Mouse (Mus musculus) lung, embryonic 16.5 days (tissue): ENCODE measurements at regions not wholly inside any gene's neighbourhood (a gene's known extent, or its start where the extent isn't known, plus 50 kb on each side); places are given as distances from the start of the nearest gene placed in this dataset.
A peak's percentile ranks its signal among the peaks of the same experiment; 100 is the strongest.

Experiments
- ATAC-seq: fragments of 200-750 bp; cut with Nextera tagmentation; 2 replicates; pipeline ENCODE4 v1.8.0; 2017; ENCODE audit warnings: low read depth, mild to moderate bottlenecking, moderate library complexity
- H3K27ac ChIP-seq: fragments of 300-500 bp; sonication (generic); 2 replicates; pipeline ENCODE4 v1.5.1; 2014; ENCODE audit warnings: mild to moderate bottlenecking, control low read depth, low read length
- H3K27me3 ChIP-seq: fragments of 300-500 bp; sonication (generic); 2 replicates; pipeline ENCODE4 v1.6.1; 2014; ENCODE audit warnings: low read depth, low read length, mixed read lengths; ENCODE audit not compliant: control insufficient read depth, insufficient read depth
- H3K36me3 ChIP-seq: fragments of 300-500 bp; sonication (generic); 2 replicates; pipeline ENCODE4 v1.6.1; 2014; ENCODE audit warnings: low read length; ENCODE audit not compliant: control insufficient read depth, insufficient read depth
- H3K4me1 ChIP-seq: fragments of 300-500 bp; sonication (generic); replicated peaks from 2 replicates; pipeline ENCODE4 v1.6.1; 2014; ENCODE audit warnings: low read length, mixed read lengths; ENCODE audit not compliant: control insufficient read depth, insufficient read depth
- H3K4me2 ChIP-seq: fragments of 300-500 bp; sonication (generic); 2 replicates; pipeline ENCODE4 v1.6.1; 2014; ENCODE audit warnings: low read depth, low read length, control low read depth
- H3K4me3 ChIP-seq: fragments of 300-500 bp; sonication (generic); 2 replicates; pipeline ENCODE4 v1.5.1; 2014; ENCODE audit warnings: mild to moderate bottlenecking, low read length, control low read depth
- H3K9ac ChIP-seq: fragments of 300-500 bp; sonication (generic); 2 replicates; pipeline ENCODE4 v1.6.1; 2014; ENCODE audit warnings: low read length, control low read depth
- H3K9me3 ChIP-seq: fragments of 300-500 bp; sonication (generic); 2 replicates; pipeline ENCODE4 v1.6.1; 2016; ENCODE audit warnings: low read length; ENCODE audit not compliant: control insufficient read depth
- WGBS: fragments of 180-500 bp; shearing (Covaris S2); extraction: QIAGEN DNeasy Blood & Tissue Kit; methylation state at CpG from one replicate; pipeline ENCODE4 v1.1.7; 2014; 5-methylcytosine and 5-hydroxymethylcytosine counted together

DNA sequence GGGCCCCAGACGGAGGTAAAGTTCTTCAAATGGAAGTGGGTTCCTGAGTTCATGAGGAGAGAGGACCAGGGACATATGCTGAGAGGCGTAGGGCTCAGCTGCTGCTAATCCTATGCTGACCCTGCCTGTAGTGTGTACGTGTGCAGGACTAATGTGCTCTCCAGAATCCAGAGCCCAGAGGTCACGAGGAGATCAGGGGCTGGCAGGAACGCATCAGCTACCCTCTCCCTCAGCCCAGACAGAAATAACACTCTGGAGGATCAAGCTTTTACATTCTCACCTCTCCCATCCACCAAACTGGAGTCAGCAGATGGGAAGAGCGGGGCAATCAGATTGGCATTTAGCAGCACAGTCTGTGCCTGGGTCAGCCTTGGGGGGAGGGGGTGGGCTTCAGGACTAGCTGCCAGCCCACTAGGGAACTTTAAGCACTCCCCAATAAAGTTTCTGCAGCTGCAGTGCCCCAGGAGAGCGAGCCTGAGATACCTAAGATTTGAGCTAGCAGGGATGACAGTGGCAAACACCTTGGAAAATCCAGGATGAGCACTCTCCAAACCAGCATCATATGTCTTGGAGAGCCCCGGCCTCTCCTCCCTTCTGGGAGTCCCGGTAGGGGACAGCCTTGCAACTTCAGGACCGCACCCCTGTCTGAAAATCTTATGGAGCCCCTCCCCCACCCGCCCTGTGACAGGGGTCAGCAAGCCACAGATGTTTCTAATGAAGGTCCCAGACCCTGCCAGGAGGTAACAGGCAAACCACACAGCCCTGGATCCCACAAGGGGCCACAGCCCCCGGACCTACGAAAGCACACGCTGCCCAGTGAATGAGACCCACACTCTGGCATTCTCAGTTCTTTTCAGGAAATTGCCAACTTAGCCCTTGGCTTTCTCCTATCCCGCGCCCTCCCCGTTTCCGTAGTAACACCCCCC is 90.4 kb downstream of the Zfp36l1 start:
- Histone ChIP-seq H3K9me3 (peaks cover under 1% of the 10 kb centered on the region; the same call in 1 of the 2 replicates), H3K27me3 (no peaks in the 10 kb centered on the region), H3K9ac (peak overlapping the region; percentile 30), H3K36me3 (no peaks in the 10 kb centered on the region), H3K4me1 (peaks cover 31% of the 10 kb centered on the region), H3K4me3 (no peak overlapping the region), H3K27ac (no peak overlapping the region), H3K4me2 (peak overlapping the region; percentile 18)
- 30% methylated on average over 18 of the region's 18 CpGs for WGBS
- ATAC-seq, result no peak

DNA sequence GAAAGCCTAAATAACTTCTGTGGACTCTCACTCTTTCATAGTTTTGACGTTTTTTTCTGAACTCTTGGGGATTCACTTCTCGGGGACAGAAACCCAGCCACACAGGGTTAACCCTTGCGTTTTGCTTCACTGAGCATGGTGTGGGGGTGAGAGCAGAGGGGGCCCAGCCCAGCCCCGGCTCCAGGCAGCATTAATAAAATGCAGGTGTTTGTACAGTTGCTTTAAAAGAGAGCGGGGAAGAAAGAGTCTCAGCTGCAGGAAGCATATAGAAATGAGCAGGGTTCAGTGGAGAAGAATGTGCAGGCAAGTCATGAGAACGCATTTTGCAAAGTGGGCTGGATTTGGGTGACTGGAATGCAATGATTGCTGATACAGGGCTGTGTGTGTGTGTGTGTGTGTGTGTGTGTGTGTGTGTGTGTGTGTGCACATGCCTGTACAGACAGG is 91.8 kb downstream of the Zfp36l1 start:
- 21% methylated on average over 6 of the region's 6 CpGs for WGBS
- peak overlapping the region; percentile 30; the same call in 1 of the 2 replicates for H3K9ac ChIP-seq

DNA sequence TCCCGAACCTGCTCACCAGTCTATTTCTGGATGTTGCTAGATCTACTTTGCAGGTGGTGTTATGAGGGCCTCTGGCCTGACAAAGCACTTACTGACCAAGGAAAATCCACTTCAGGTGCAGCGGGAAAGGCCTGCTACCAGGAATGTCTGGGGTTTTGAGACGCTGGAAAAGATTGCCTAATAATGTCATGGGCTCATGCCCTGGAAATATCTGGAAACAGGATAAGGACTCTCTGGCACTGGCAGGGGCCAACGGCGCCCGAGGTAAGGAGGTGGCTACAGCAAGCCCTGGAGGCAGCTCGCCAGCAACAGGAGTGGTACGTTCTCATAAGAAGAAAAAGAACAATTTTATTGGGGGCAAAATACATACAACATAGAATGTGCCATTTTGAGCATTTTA is 94.7 kb downstream of the Zfp36l1 start:
- 68% methylated on average over 8 of the region's 8 CpGs for WGBS
- Histone ChIP-seq H3K9me3 (no peaks in the 10 kb centered on the region), H3K9ac (no peak overlapping the region), H3K27me3 (no peaks in the 10 kb centered on the region), H3K4me3 (no peak overlapping the region), H3K4me1 (peaks cover 54% of the 10 kb centered on the region), H3K4me2 (no peak overlapping the region), H3K36me3 (no peaks in the 10 kb centered on the region), H3K27ac (peak overlapping the region; percentile 84)
- peak; percentile 34; the same call in 1 of the 2 replicates for ATAC-seq

More for the DNA sequence above, 91.8 kb downstream of the Zfp36l1 start:
- Histone ChIP-seq H3K36me3 (no peaks in the 10 kb centered on the region), H3K4me2 (no peak overlapping the region), H3K4me1 (peaks cover 38% of the 10 kb centered on the region), H3K27ac (peak overlapping the region; percentile 5; the same call in 1 of the 2 replicates), H3K27me3 (no peaks in the 10 kb centered on the region), H3K9me3 (no peaks in the 10 kb centered on the region), H3K4me3 (no peak overlapping the region)
- no peak for ATAC-seq

DNA sequence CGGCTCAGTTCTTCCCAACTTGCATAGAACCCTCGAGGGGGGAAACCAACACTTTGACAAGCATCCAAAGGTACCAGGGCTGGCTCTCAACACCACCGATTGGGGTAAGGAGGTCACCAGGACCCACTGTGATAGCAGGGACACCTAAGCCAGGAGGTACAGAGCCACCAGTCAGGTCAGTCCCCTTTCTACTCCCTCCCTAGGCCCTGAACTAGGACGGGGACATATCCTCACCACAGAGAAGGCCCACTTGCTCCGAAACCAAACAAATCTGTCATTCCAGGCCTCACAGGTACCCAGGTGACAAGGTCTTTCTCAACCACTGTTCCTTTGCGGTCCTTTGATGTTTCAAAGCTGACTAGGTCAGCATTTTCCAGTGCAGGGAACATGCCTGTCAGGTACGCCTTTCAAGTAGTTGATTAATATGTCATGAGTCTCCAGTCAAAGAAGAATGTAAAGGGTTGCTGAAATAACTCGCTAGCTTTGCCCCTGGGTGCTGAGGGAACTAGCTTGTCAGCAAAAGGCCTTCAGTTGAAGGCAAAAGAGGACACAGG is 95.4 kb downstream of the Zfp36l1 start:
- Histone ChIP-seq H3K27me3 (no peaks in the 10 kb centered on the region), H3K27ac (peak overlapping the region; percentile 84), H3K4me3 (no peak overlapping the region), H3K4me2 (no peak overlapping the region), H3K9me3 (no peaks in the 10 kb centered on the region), H3K9ac (no peak overlapping the region), H3K4me1 (peaks cover 52% of the 10 kb centered on the region), H3K36me3 (no peaks in the 10 kb centered on the region)
- WGBS, result 53% methylated on average over 8 of the region's 8 CpGs
- ATAC-seq, result peak; percentile 18

DNA sequence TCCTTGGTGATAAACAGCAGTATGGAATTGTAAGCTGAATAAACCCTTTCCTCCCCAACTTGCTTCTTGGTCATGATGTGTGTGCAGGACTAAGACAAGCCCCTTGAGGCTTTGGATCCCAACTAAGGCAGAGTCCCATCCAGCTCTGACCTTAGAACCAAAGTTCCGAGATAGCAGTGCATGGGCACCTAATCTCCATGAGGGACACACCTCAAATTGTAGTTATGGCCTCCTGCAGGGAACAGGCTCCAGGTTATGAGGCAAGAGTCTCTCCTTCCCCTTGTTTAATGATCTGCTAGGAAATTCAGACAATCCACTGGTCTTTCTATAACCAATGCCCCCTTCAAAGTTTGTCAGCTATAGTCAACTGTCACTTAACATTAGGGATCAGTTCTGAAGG is 96.9 kb downstream of the Zfp36l1 start:
- 91% methylated on average over 1 of the region's 1 CpGs for WGBS
- no peak overlapping the region for H3K4me3 ChIP-seq

DNA sequence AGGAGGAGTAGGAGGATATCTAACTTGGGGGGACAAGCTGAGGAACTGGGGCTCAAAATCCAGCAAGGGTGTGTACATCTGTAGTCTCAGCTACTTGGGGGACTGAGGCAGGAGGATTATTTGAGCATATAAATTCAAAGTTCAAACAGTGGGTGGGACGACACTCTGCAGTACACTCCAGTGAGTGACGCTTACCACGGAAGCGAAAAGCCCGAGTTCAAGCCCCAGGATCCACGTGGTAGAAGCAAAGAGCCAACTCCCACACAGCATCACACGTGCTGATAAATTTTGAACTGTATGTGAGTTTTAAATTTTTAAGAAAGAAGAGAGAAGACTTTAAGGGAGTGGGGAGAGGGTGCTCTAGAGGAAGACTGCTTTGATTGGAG is 98.2 kb downstream of the Zfp36l1 start:
- H3K27ac ChIP-seq, result peak overlapping the region; percentile 95
- H3K4me3 ChIP-seq, result no peak overlapping the region
- peak overlapping the region; percentile 40; the same call in 1 of the 2 replicates for H3K9ac ChIP-seq
- no peaks in the 10 kb centered on the region for H3K27me3 ChIP-seq
- ATAC-seq, result 0 out of 2 replicates have a peak, but pooled peaks have one; percentile 0
- no peaks in the 10 kb centered on the region for H3K9me3 ChIP-seq
- H3K36me3 ChIP-seq, result no peaks in the 10 kb centered on the region
- H3K4me2 ChIP-seq, result peak overlapping the region; percentile 43
- peaks cover 47% of the 10 kb centered on the region for H3K4me1 ChIP-seq
- WGBS, result 51% methylated on average over 7 of the region's 7 CpGs

More for the DNA sequence above, 96.9 kb downstream of the Zfp36l1 start:
- Histone ChIP-seq H3K4me1 (peaks cover 49% of the 10 kb centered on the region), H3K27me3 (no peaks in the 10 kb centered on the region), H3K9ac (no peak overlapping the region), H3K27ac (no peak overlapping the region), H3K4me2 (no peak overlapping the region), H3K36me3 (no peaks in the 10 kb centered on the region), H3K9me3 (no peaks in the 10 kb centered on the region)
- no peak for ATAC-seq

DNA sequence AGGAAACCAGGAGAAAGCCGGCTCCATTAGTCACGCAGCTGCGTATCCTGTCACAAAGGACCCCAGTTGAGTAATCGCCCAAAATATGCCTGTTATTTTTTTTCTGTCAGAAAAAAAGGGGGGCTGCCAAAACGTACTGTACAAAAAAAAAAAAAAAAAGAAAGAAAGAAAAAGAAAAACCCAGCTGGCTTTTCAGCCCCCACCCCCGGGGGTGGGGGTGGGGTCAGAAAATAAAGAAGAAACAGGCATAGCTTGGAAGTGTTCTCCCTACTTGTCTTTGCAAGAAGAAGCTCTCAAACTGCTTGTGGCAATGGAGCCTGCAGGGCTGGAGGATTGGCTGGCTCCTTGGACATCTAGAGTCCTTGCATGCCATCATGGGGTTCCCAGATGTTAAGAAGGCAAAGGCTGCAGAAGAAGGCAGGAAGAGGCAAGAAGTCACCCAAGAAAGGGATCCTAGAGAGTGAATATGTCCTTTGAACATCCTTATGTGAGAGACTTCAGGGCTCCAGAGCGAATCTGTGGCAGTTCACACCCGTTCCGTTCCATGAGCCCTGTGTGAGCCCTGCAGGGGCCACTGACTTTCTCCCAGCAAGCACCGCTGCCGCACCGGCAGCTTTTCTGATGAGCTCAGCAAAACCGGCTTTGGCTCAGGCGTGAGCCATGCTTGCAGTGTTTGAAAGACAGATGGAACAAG is 98.8 kb downstream of the Zfp36l1 start:
- H3K4me2 ChIP-seq, result peak overlapping the region; percentile 43
- peak overlapping the region; percentile 40 for H3K9ac ChIP-seq
- no peaks in the 10 kb centered on the region for H3K27me3 ChIP-seq
- WGBS, result 23% methylated on average over 14 of the region's 14 CpGs
- H3K27ac ChIP-seq, result peak overlapping the region; percentile 95
- ATAC-seq, result peak; percentile 43
- H3K4me1 ChIP-seq, result peaks cover 47% of the 10 kb centered on the region
- H3K36me3 ChIP-seq, result no peaks in the 10 kb centered on the region
- H3K9me3 ChIP-seq, result no peaks in the 10 kb centered on the region
- 0 out of 2 replicates have a peak overlapping the region, but pooled peaks have one; percentile 3 for H3K4me3 ChIP-seq

DNA sequence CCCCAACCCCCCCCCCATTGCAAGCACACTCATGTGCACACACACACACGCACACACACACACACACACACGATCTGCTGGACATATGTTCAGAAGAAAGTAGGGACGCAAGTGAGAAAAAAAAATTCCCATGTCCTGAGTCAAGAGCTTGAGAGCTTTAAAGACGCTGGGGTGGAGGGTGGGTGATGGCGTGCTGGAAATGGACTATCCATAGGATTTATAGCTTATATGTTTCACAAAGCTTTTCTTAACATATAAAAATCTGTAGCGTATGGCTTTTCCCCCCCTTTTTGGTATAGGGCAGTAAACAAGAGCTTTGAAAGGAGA is 99.3 kb downstream of the Zfp36l1 start:
- peaks cover 43% of the 10 kb centered on the region for H3K4me1 ChIP-seq
- H3K9ac ChIP-seq, result no peak overlapping the region
- WGBS, result 40% methylated on average over 6 of the region's 6 CpGs
- no peaks in the 10 kb centered on the region for H3K9me3 ChIP-seq
- peak overlapping the region; percentile 43 for H3K4me2 ChIP-seq
- no peaks in the 10 kb centered on the region for H3K27me3 ChIP-seq
- H3K36me3 ChIP-seq, result no peaks in the 10 kb centered on the region
- ATAC-seq, result no peak; the same call in 1 of the 2 replicates
- no peak overlapping the region for H3K4me3 ChIP-seq
- peak overlapping the region; percentile 77 for H3K27ac ChIP-seq

DNA sequence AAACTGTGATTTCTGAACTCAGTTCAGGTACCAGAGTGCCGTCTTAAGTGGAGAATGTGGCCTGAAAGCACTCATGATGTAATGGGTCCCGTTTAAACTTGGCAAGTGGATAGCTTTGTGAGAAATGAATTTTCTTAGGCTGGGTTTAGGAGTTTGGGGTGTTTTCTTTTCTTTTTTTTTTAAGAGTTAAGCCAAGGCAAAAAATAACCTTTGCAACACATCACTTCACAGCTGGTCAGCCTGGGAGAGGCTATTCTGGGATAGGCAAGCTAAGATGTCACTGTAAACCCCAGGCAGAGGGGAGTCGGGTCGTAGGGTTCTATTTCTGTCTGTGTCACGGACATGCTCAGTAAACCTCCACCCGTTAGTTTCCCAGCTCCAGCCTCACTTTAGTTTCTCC is 100.9 kb downstream of the Zfp36l1 start:
- Histone ChIP-seq H3K27ac (peak overlapping the region; percentile 10; the same call in 1 of the 2 replicates), H3K36me3 (no peaks in the 10 kb centered on the region), H3K9ac (no peak overlapping the region), H3K4me1 (peaks cover 40% of the 10 kb centered on the region), H3K4me2 (no peak overlapping the region), H3K27me3 (no peaks in the 10 kb centered on the region), H3K9me3 (no peaks in the 10 kb centered on the region), H3K4me3 (no peak overlapping the region)
- WGBS, result 43% methylated on average over 6 of the region's 6 CpGs
- ATAC-seq, result no peak
